Mouse (Mus musculus): ENCODE measurements at regions not wholly inside any gene's neighbourhood (a gene's known extent, or its start where the extent isn't known, plus 50 kb on each side); places are given as distances from the start of the nearest gene placed in this dataset.

DNA sequence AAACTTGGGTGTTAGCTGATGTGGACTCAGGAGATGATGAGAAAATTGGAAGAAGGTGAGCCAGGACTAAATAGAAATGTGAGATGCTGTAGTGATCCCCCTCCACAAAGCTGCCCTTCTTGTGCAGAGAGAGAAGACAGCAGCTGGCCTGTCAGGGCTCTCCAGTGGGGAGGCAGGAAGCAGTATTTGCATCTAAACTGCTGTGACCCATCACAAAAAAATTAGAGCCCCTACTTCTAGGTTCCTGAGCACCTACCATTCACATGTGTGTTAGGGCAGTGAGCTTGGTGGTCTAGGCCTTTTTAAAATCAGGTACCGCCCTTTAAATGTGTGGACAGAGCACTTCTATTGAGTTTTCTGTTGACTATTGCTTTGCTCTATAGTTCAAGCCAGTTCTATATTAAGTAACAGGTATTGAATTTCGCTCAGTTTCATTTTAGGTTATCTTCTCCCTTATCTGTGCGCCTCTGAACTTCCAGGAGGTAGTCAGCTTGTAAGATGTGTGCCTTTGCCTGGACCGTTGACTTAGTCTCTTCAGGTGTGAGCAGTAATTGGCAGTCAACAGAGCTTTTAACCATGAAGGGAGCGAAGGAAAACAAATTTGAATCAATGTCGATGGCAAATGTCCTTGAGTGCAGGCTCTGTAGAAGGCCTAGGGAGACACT lies 174.1 kb upstream of the Map3k1 start:
- Histone ChIP-seq H3K79me2 (ENCODE audit: control insufficient read depth, insufficient read depth) (no peaks in the 10 kb centered on the region), H3K36me3 (ENCODE audit: control insufficient read depth, insufficient read depth) (no peaks in the 10 kb centered on the region), H3K4me3 (no peak overlapping the region), H3K27me3 (ENCODE audit: control insufficient read depth, insufficient read depth, insufficient read length) (no peaks in the 10 kb centered on the region), H3K4me2 (ENCODE audit: low read depth) (no peak overlapping the region), H3ac (ENCODE audit: control insufficient read depth, insufficient read length) (no peak overlapping the region)
- TF ChIP-seq CEBPB (IDR thresholded peaks at IDR 0.05; ENCODE audit: insufficient read depth, poor library complexity, severe bottlenecking) (no peak), TCF3 (IDR thresholded peaks at IDR 0.05; ENCODE audit: insufficient read length, low read depth) (no peak), REST (IDR thresholded peaks at IDR 0.05; ENCODE audit: insufficient read depth, insufficient read length) (no peak), SRF (IDR thresholded peaks at IDR 0.05; ENCODE audit: control insufficient read depth, insufficient read length, low read depth) (no peak), MYOD1 (IDR thresholded peaks at IDR 0.05; ENCODE audit: control insufficient read depth in 1 of 3, insufficient read length in 2 of 3, low read depth in 2 of 3) (no peak), E2F4 (IDR thresholded peaks at IDR 0.05; ENCODE audit: insufficient read depth) (no peak), MAX (IDR thresholded peaks at IDR 0.05; ENCODE audit: low read depth) (no peak), POLR2A (IDR thresholded peaks at IDR 0.05; ENCODE audit: insufficient read length, low read depth) (no peak), MYOG (IDR thresholded peaks at IDR 0.05; ENCODE audit: control insufficient read depth in 1 of 3, insufficient read depth in 1 of 3, insufficient read length in 2 of 3, low read depth in 2 of 3) (no peak), POLR2AphosphoS2 (IDR thresholded peaks at IDR 0.05; ENCODE audit: insufficient read length, low read depth) (no peak), USF1 (IDR thresholded peaks at IDR 0.05; ENCODE audit: low read depth) (no peak), TCF12 (IDR thresholded peaks at IDR 0.05; ENCODE audit: insufficient read depth, poor library complexity, severe bottlenecking) (no peak)

DNA sequence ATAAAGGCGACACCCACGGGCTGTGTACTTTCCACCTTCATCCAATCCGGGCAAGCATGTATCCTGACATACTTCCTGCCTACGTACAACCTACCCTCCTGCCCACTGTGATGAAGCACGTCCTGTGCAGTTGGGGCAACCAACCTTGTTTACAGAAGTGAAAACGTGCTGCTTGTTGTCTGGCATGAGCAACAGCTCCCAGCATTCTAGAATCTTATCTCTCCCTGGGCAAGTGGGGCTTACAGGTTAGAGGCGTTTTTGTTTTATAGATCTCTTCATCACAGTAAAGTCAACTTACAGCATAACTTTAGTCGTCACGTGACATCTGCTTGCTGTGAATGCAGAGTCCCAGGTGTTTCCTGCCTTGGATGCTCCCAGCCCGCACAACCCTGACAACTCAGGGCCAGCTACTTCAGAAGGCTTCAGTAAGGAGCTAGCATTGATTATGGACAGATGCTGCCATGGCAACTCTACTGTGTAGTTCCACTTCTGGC lies 175.3 kb upstream of the Map3k1 start:
- no peaks in the 10 kb centered on the region for H3K27me3 ChIP-seq (ENCODE audit: control insufficient read depth, insufficient read depth, insufficient read length)

DNA sequence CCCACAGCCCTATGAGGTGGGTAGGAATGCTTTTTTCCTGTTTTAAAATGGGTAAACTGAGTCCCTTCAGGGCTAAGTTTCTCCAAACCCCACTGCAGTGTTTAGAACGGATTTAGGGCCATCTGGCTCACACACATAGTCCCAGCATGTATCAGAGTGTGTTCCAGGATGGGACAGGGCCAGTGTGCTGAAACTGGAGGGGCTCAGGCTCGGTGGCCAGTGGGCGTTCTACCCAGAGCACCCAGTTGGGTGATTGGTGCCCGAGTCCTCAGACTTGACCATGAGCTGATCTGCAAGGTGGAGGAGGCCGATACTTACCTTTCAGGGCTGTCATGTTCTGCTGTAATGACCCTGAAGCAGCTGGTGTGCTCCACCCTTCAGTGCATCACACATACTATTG lies 176.6 kb upstream of the Map3k1 start:
- Histone ChIP-seq H3K27me3 (ENCODE audit: control insufficient read depth, insufficient read depth, insufficient read length) (no peaks in the 10 kb centered on the region), H3K4me3 (no peak overlapping the region), H3K4me2 (ENCODE audit: low read depth) (no peak overlapping the region), H3ac (ENCODE audit: control insufficient read depth, insufficient read length) (no peak overlapping the region), H3K36me3 (ENCODE audit: control insufficient read depth, insufficient read depth) (no peaks in the 10 kb centered on the region), H3K79me2 (ENCODE audit: control insufficient read depth, insufficient read depth) (no peaks in the 10 kb centered on the region)
- TF ChIP-seq TCF12 (IDR thresholded peaks at IDR 0.05; ENCODE audit: insufficient read depth, poor library complexity, severe bottlenecking) = no peak
- no peak for TF ChIP-seq MYOG (IDR thresholded peaks at IDR 0.05; ENCODE audit: control insufficient read depth in 1 of 3, insufficient read depth in 1 of 3, insufficient read length in 2 of 3, low read depth in 2 of 3)
- no peak for TF ChIP-seq E2F4 (IDR thresholded peaks at IDR 0.05; ENCODE audit: insufficient read depth)
- TF ChIP-seq MAX (IDR thresholded peaks at IDR 0.05; ENCODE audit: low read depth) = no peak
- TF ChIP-seq REST (IDR thresholded peaks at IDR 0.05; ENCODE audit: insufficient read depth, insufficient read length) = no peak
- TF ChIP-seq TCF3 (IDR thresholded peaks at IDR 0.05; ENCODE audit: insufficient read length, low read depth) = no peak
- no peak for TF ChIP-seq CEBPB (IDR thresholded peaks at IDR 0.05; ENCODE audit: insufficient read depth, poor library complexity, severe bottlenecking)
- TF ChIP-seq USF1 (IDR thresholded peaks at IDR 0.05; ENCODE audit: low read depth) = no peak
- no peak for TF ChIP-seq POLR2A (IDR thresholded peaks at IDR 0.05; ENCODE audit: insufficient read length, low read depth)
- TF ChIP-seq SRF (IDR thresholded peaks at IDR 0.05; ENCODE audit: control insufficient read depth, insufficient read length, low read depth) = no peak
- no peak for TF ChIP-seq POLR2AphosphoS2 (IDR thresholded peaks at IDR 0.05; ENCODE audit: insufficient read length, low read depth)
- TF ChIP-seq MYOD1 (IDR thresholded peaks at IDR 0.05; ENCODE audit: control insufficient read depth in 1 of 3, insufficient read length in 2 of 3, low read depth in 2 of 3) = no peak

More for the DNA sequence above, 175.3 kb upstream of the Map3k1 start:
- Histone ChIP-seq H3K79me2 (ENCODE audit: control insufficient read depth, insufficient read depth) (no peaks in the 10 kb centered on the region), H3ac (ENCODE audit: control insufficient read depth, insufficient read length) (no peak overlapping the region), H3K36me3 (ENCODE audit: control insufficient read depth, insufficient read depth) (no peaks in the 10 kb centered on the region), H3K4me2 (ENCODE audit: low read depth) (no peak overlapping the region), H3K4me3 (no peak overlapping the region)
- TF ChIP-seq E2F4 (IDR thresholded peaks at IDR 0.05; ENCODE audit: insufficient read depth) (no peak), MYOD1 (IDR thresholded peaks at IDR 0.05; ENCODE audit: control insufficient read depth in 1 of 3, insufficient read length in 2 of 3, low read depth in 2 of 3) (no peak), POLR2A (IDR thresholded peaks at IDR 0.05; ENCODE audit: insufficient read length, low read depth) (no peak), SRF (IDR thresholded peaks at IDR 0.05; ENCODE audit: control insufficient read depth, insufficient read length, low read depth) (no peak), MYOG (IDR thresholded peaks at IDR 0.05; ENCODE audit: control insufficient read depth in 1 of 3, insufficient read depth in 1 of 3, insufficient read length in 2 of 3, low read depth in 2 of 3) (no peak), TCF12 (IDR thresholded peaks at IDR 0.05; ENCODE audit: insufficient read depth, poor library complexity, severe bottlenecking) (no peak), CEBPB (IDR thresholded peaks at IDR 0.05; ENCODE audit: insufficient read depth, poor library complexity, severe bottlenecking) (no peak), REST (IDR thresholded peaks at IDR 0.05; ENCODE audit: insufficient read depth, insufficient read length) (no peak), USF1 (IDR thresholded peaks at IDR 0.05; ENCODE audit: low read depth) (no peak), POLR2AphosphoS2 (IDR thresholded peaks at IDR 0.05; ENCODE audit: insufficient read length, low read depth) (no peak), MAX (IDR thresholded peaks at IDR 0.05; ENCODE audit: low read depth) (no peak)

DNA sequence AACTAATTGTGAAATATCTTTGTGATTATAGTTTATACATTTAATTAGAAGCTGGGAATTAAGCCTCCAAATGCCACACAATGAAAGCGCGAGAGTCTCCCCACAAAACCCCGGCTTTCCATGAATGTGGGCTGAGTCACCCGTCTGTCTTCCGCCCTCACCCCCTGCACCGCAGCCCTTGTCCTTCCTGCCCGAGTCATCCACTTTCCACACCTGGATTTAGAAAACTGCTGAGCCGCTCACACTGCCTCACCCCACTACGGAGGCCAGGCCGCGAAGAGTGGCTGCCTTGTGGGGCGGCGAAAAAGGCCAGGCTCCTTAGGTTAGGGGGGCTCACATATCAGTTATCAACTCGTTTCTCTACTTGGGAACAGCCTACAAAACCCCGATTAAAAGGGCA lies 177.9 kb upstream of the Map3k1 start:
- no peak overlapping the region for H3ac ChIP-seq (ENCODE audit: control insufficient read depth, insufficient read length)
- TF ChIP-seq SRF (IDR thresholded peaks at IDR 0.05; ENCODE audit: control insufficient read depth, insufficient read length, low read depth) (no peak), CEBPB (IDR thresholded peaks at IDR 0.05; ENCODE audit: insufficient read depth, poor library complexity, severe bottlenecking) (no peak), MYOG (IDR thresholded peaks at IDR 0.05; ENCODE audit: control insufficient read depth in 1 of 3, insufficient read depth in 1 of 3, insufficient read length in 2 of 3, low read depth in 2 of 3) (no peak), REST (IDR thresholded peaks at IDR 0.05; ENCODE audit: insufficient read depth, insufficient read length) (no peak), MYOD1 (IDR thresholded peaks at IDR 0.05; ENCODE audit: control insufficient read depth in 1 of 3, insufficient read length in 2 of 3, low read depth in 2 of 3) (no peak), POLR2AphosphoS2 (IDR thresholded peaks at IDR 0.05; ENCODE audit: insufficient read length, low read depth) (no peak), POLR2A (IDR thresholded peaks at IDR 0.05; ENCODE audit: insufficient read length, low read depth) (no peak), E2F4 (IDR thresholded peaks at IDR 0.05; ENCODE audit: insufficient read depth) (no peak)
- no peak overlapping the region for H3K4me3 ChIP-seq
- no peaks in the 10 kb centered on the region for H3K36me3 ChIP-seq (ENCODE audit: control insufficient read depth, insufficient read depth)
- H3K79me2 ChIP-seq (ENCODE audit: control insufficient read depth, insufficient read depth) = no peaks in the 10 kb centered on the region
- no peaks in the 10 kb centered on the region for H3K27me3 ChIP-seq (ENCODE audit: control insufficient read depth, insufficient read depth, insufficient read length)
- H3K4me2 ChIP-seq (ENCODE audit: low read depth) = no peak overlapping the region

All from myocyte (in vitro differentiated cells).